Mouse (Mus musculus): ENCODE measurements around the gene Adgre5.

Gene Adgre5

GRCm38 (mm10) chr8:83689264-83689663 lies 51.9 kb downstream of the Adgre5 start:
- DNase-seq (ENCODE audit: low spot score in 2 of 2): no peak

GRCm38 (mm10) chr8:83684517-83684916 lies 56.6 kb downstream of the Adgre5 start:
- DNase-seq (ENCODE audit: low spot score in 2 of 2): no peak

GRCm38 (mm10) chr8:83681099-83681498 lies 60.0 kb downstream of the Adgre5 start:
- no peak for DNase-seq (ENCODE audit: low spot score in 2 of 2)

- DNase-seq (ENCODE audit: low spot score in 2 of 2): no peak
Observed at GRCm38 (mm10) chr8:83680603-83681002, 60.5 kb downstream of the Adgre5 start.

- no peak for DNase-seq (ENCODE audit: low spot score in 2 of 2)
Observed at GRCm38 (mm10) chr8:83679866-83680265, 61.3 kb downstream of the Adgre5 start.

GRCm38 (mm10) chr8:83674497-83674896 lies 66.6 kb downstream of the Adgre5 start:
- DNase-seq (ENCODE audit: low spot score in 2 of 2): no peak

Data from frontal cortex, postnatal 14 days (tissue).